Mouse (Mus musculus): ENCODE results near the gene Dnmt1. TPM values are rescaled to one million over a fixed set of nuclear protein-coding genes. Genes with fewer than 3 reads are reported as not detected.

The Dnmt1 gene
- polyA plus RNA-seq, 1 experiment = 152 TPM

DNA sequence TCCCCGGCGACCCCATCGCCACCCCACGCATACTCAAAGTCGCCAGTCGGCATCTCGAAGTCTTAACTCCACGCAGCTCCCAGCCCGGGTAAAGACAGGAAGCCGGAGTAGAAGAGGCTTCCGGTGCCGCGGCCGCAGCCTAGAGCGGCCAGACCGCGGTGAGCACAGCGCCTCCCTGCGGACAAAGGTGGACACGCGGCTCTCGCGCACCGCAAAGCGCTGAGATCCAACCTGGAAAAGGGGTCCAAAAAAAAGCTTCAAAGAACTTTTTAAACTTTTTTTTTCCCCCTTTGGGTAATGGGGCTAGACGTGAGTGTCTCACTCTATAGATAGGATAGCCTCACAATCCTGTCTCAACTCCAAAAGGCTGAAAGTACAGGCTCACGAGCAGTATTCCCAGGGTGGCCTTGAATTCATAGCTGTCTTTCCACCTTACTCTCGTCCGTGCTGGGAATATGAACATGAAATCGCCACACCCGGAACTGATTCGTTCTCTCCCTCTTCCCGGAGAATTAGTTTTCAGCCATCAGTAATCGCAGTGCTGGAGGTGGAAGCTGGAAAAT lies 61.1 kb downstream of the Dnmt1 start, which contains the start of gene Eif3g:
Gene Eif3g (minus strand): TSS at position 113 of the 563 bp plus-strand sequence.
- no peak for TF ChIP-seq GATA1 (IDR thresholded peaks at IDR 0.05; ENCODE audit: low read length)

GRCm38 (mm10) chr9:20897736-20898510 lies 61.8 kb downstream of the Dnmt1 start:
- no peak for TF ChIP-seq GATA1 (IDR thresholded peaks at IDR 0.05; ENCODE audit: low read length)

DNA sequence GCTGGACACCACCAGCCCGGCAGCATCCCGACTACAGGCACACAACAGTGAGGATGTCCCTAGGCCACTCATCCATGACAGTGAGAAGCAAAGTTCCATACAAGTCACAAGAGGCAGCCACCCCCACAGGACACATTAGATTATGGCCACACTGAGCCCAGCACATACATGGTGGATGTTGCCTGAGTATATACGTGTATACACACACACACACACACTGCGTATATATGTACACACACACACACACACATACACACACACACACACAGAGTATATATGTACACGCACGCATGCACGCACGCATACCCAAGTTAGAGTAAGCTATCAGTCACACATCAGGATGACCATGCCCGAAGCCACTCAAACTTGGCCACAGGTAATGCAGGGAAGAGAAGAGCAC lies 64.3 kb downstream of the Dnmt1 start:
- no peak for TF ChIP-seq GATA1 (IDR thresholded peaks at IDR 0.05; ENCODE audit: low read length)

DNA sequence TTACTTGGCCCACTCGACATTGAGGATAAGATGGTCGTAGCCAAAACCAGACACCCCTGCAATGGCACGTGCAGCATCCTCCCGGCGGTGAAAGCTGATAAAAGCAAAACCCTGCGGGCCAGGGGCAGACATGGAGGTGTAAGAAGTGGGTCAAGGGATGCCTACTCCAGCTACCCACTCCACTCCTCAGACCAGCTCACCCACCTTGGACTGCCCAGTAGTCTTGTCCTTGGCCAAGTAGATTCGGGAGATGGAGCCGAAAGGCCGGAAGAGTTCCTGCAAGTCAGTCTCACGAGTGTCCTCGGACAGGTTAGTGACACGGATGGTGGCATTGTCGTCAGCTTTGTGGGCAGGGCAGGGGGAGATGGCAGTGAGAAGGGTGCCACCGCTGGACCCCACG lies 65.1 kb downstream of the Dnmt1 start:
- TF ChIP-seq GATA1 (IDR thresholded peaks at IDR 0.05; ENCODE audit: low read length) = no peak

DNA sequence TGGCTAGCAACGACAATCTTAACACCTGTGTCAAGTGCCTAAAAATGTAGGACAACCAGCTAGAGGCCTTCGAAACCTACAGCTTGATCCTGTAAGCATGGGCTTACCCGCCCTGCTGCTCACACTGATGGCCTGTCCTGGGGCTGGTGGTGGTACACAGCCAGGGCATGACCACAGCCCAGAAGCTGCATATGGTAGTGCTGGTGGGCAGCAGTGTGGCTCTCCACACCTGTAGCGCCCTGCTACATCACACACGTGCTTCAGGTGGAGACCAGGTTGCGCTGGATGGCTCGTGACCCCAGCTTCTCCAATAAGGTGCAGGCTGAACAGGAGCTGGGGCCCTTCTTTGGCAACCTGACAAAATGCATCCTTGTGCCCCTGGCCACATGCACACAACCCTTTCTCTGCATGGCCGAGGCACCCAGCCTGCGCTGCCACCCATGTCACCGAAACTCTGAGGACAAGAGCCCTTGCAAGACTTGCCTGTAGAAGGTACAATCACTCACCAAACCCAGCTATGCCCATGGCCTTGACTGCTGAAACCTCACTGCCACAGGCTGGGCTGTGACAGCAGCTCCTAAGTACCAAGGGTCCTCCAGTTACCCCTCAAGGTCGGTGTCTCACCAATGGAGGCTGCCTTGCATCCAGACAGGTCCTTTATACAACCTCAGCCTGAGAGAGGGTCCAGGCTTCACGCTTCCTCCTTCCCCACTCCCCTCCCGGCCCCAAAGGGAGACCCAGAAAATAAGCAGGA lies 65.9 kb downstream of the Dnmt1 start:
- no peak for TF ChIP-seq GATA1 (IDR thresholded peaks at IDR 0.05; ENCODE audit: low read length)

- TF ChIP-seq GATA1 (IDR thresholded peaks at IDR 0.05; ENCODE audit: low read length) = no peak
These were observed 66.6 kb downstream of the Dnmt1 start for GRCm38 (mm10) chr9:20893069-20893468.

- no peak for TF ChIP-seq GATA1 (IDR thresholded peaks at IDR 0.05; ENCODE audit: low read length)
These were observed 67.5 kb downstream of the Dnmt1 start for GRCm38 (mm10) chr9:20892104-20892653.

GRCm38 (mm10) chr9:20891339-20892103 lies 68.2 kb downstream of the Dnmt1 start:
- no peak for TF ChIP-seq GATA1 (IDR thresholded peaks at IDR 0.05; ENCODE audit: low read length)

DNA sequence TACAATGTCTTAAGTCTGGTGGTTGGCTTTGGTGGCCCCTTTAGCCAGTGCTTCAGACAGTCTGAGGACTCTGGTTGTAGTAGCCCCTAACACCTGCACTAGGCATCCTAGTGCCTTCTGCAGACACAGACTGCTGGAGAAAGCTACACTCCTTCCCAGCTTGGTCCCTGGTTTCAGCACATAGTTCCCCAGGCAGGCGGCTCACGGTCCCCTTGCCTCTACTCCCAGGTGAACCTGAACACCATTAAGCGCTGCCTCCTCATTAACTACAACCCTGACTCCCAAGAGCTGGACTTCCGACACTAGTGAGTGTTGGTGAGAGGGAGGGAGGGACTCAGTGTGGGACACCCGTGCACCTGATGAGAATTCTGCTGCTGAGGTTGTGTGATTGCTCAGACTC lies 69.3 kb downstream of the Dnmt1 start:
- TF ChIP-seq GATA1 (IDR thresholded peaks at IDR 0.05; ENCODE audit: low read length) = no peak

DNA sequence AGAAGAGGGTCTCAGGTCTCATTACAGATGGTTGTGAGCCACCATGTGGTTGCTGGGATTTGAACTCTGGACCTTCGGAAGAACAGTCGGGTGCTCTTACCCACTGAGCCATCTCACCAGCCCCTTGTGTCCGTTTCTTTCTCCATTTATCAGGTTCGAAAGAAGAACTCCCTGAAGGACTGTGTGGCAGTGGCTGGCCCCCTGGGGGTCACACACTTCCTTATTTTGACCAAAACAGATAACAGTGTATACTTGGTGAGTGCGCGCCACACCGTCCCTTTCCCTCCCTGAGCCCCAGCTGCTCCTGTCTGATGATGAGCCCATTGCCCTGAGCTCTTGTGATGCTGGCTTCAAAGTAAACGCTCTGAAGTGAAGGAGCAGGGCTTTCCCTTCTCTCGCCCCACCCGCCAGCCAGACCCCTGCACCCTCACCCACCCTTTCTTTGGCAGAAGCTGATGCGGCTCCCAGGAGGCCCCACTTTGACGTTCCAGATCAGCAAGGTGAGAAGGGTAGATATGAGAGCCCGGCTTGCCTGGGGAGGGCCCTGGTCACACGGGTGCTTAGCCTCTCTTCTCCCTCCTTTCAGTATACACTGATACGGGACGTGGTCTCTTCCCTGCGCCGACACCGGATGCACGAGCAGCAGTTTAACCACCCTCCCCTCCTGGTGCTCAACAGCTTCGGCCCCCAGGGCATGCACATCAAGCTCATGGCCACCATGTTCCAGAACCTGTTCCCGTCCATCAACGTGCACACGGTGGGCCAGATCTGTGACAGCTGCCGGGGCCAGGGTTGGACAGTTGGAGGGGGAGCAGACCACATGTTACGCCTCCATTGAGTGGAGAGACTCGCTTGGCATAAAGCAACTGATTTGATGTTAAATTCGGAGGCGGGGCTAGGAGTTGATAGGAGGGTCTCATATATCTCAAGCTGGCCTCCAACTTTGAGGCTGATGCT lies 70.2 kb downstream of the Dnmt1 start:
- no peak for TF ChIP-seq GATA1 (IDR thresholded peaks at IDR 0.05; ENCODE audit: low read length)

- no peak for TF ChIP-seq GATA1 (IDR thresholded peaks at IDR 0.05; ENCODE audit: low read length)
These were observed 71.3 kb downstream of the Dnmt1 start for GRCm38 (mm10) chr9:20888386-20888765.

DNA sequence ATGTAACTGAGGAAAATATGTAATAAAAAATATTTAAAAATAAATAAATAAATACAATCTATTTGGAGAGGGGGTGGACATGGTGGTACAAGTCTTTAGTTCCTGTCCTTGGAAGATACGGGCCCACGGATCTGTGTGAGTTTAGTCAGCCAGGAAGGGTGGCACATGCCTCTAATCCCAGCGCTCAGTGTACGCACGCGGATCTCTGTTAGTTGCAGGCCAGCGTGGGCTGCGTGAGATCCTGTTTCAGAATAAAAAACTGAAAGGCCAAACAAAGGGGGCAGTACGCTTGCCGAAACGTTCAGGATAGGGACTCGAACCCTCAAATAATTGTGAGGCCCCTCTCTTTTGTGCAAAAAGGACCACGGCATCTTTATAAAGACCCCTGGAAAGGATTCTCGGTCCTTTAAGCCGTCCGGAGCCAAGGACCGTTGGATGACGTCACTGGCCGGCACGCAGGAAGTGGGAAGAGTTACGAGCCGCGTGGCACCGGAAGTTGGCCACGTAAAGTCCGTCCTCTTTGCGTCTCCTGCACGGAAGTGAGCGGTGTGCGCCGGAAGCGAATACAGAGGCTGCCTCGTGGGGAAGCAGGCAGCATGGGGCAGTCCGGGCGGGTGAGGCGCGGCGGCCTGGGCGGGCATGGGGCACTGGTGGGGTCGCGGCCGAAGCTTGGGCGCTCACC lies 71.8 kb downstream of the Dnmt1 start, which contains the start of gene Ppan:
Gene Ppan (plus strand): TSS at position 472 of the 682 bp plus-strand sequence.
- TF ChIP-seq GATA1 (IDR thresholded peaks at IDR 0.05; ENCODE audit: low read length) = no peak

DNA sequence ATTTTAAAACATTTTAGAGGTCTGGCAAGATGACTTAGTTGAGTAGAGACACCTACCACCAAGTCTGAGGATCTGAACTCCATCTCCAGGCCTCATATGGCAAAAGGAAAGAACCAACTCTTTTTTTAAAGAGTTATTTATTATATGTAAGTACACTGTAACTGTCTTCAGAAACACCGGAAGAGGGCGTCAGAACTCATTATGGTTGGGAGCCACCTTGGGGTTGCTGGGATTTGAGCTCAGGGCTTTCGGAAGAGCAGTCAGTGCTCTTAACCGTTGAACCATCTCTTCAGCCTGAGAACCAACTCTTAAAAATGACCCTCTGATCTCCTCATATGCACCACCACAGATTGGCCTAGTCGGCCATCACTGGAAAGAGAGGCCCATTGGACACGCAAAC lies 72.5 kb downstream of the Dnmt1 start:
- no peak for TF ChIP-seq GATA1 (IDR thresholded peaks at IDR 0.05; ENCODE audit: low read length)

- TF ChIP-seq GATA1 (IDR thresholded peaks at IDR 0.05; ENCODE audit: low read length) = no peak
These were observed 73.1 kb downstream of the Dnmt1 start for GRCm38 (mm10) chr9:20886563-20886962.
